Mouse (Mus musculus): ENCODE results near the gene Poc1b.

- TF ChIP-seq FLI1 (IDR thresholded peaks at IDR 0.05; ENCODE audit: low read length) (no peak), GATA1 (IDR thresholded peaks at IDR 0.05; ENCODE audit: borderline replicate concordance, low read length) (no peak)
Measured at GRCm38 (mm10) chr10:99222726-99223125, 115.9 kb downstream of the Poc1b start.
